8 mouse cellular contexts compared by ENCODE assay signal in the genomic region with DNA sequence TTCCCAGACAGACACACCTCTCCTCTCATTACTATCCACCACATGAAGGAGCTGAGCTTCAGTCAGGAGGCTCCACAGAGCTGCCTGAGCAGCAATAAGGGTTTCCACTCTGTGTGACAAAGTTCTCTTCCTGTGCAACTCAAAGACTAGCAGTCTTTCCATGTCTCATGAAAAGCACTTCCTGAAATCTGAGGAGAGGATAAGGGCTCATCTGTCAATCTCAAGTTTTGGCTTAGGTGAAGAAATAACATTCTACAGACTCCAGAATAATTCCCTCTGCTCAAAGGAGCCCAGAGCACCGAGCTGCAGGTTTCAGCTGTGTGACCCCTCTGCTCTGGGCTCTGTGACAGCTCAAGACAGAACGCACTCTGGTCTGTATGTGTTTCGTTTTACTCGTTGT. TPM values are rescaled to one million over a fixed set of nuclear protein-coding genes. Genes with fewer than 3 reads are reported as not detected.
DNase-seq lines count a peak whose midpoint lies in the region; ATAC-seq and TF ChIP-seq lines count a peak whose summit lies in the region.
"Had no signal": no experiment of that assay in that cellular context is flagged by ENCODE, and none has a peak within 500 bp of the region (broad histone marks: within the 10 kb centered on the region; RNA-seq: fewer than 3 reads in every experiment).

No protein-coding gene starts in this region.

- TF ChIP-seq CTCF in stomach, postnatal 0 days (IDR thresholded peaks at IDR 0.05; ENCODE audit: low read depth), result no peak

- ATAC-seq in megakaryocyte, adult 5-6 weeks (ENCODE audit: poor library complexity, severe bottlenecking), result no peak
- no peak for ATAC-seq in forebrain, embryonic 11.5 days (replicated peaks; ENCODE audit: low FRiP score)
- ATAC-seq in limb, embryonic 15.5 days (ENCODE audit: insufficient number of reproducible peaks, low FRiP score, low TSS enrichment, low read depth), result no peak
- no peak for ATAC-seq in stomach, postnatal 0 days (ENCODE audit: low FRiP score, low TSS enrichment)

- TF ChIP-seq EP300 in stomach, postnatal 0 days (optimal IDR thresholded peaks at IDR 0.05), result no peak

- 69% methylated on average over 4 of the region's 4 CpGs for WGBS in forebrain, embryonic 11.5 days
- 41% methylated on average over 4 of the region's 4 CpGs for WGBS in limb, embryonic 15.5 days
- 39% methylated on average over 4 of the region's 4 CpGs for WGBS in stomach, postnatal 0 days

- H3K9me3 ChIP-seq in megakaryocyte, embryonic 14.5 days, result no peaks in the 10 kb centered on the region
- H3K9me3 ChIP-seq in forebrain, embryonic 11.5 days (ENCODE audit: control insufficient read depth, low read length), result no peaks in the 10 kb centered on the region
- no peaks in the 10 kb centered on the region for H3K9me3 ChIP-seq in limb, embryonic 15.5 days
- no peaks in the 10 kb centered on the region for H3K9me3 ChIP-seq in stomach, postnatal 0 days (ENCODE audit: control insufficient read depth, low read length)

- H3K27ac ChIP-seq in forebrain, embryonic 11.5 days (ENCODE audit: low read depth, low read length), result no peak overlapping the region
- H3K27ac ChIP-seq in limb, embryonic 15.5 days, result peak overlapping the region; percentile 90
- peak overlapping the region; percentile 40; the same call in 1 of the 2 replicates for H3K27ac ChIP-seq in stomach, postnatal 0 days (replicated peaks)

- peaks cover 51% of the 10 kb centered on the region for H3K4me1 ChIP-seq in megakaryocyte, embryonic 14.5 days
- H3K4me1 ChIP-seq in forebrain, embryonic 11.5 days (replicated peaks; ENCODE audit: control insufficient read depth, insufficient read depth, low read length), result peaks cover 12% of the 10 kb centered on the region
- peaks cover 35% of the 10 kb centered on the region for H3K4me1 ChIP-seq in limb, embryonic 15.5 days
- no peaks in the 10 kb centered on the region; the same call in none of the 2 replicates for H3K4me1 ChIP-seq in stomach, postnatal 0 days (replicated peaks; ENCODE audit: control insufficient read depth, insufficient read depth)

- H3K4me3 ChIP-seq in megakaryocyte, embryonic 14.5 days (replicated peaks), result peak overlapping the region; percentile 98
- H3K4me3 ChIP-seq in forebrain, embryonic 11.5 days (ENCODE audit: low read depth, low read length), result peak overlapping the region; percentile 56; the same call in 1 of the 2 replicates
- peak overlapping the region; percentile 94 for H3K4me3 ChIP-seq in limb, embryonic 15.5 days
- peak overlapping the region; percentile 97 for H3K4me3 ChIP-seq in stomach, postnatal 0 days (ENCODE audit: low read depth, low read length)

- no peak for DNase-seq in forebrain, embryonic 11.5 days (ENCODE audit: low spot score)
- DNase-seq in stomach, postnatal 0 days (ENCODE audit: low spot score), result no peak
- DNase-seq in thymus, postnatal 25 days, result no peak
- no peak for DNase-seq in spleen, postnatal 14 days (ENCODE audit: low spot score in 2 of 2)
- DNase-seq: spleen, adult 18-20 months had no signal

- H3K9ac ChIP-seq in forebrain, embryonic 11.5 days (ENCODE audit: low read length), result peak overlapping the region; percentile 95; the same call in 1 of the 2 replicates
- H3K9ac ChIP-seq in limb, embryonic 15.5 days, result peak overlapping the region; percentile 98; the same call in 1 of the 2 replicates
- H3K9ac ChIP-seq in stomach, postnatal 0 days (ENCODE audit: low read length), result no peak overlapping the region

- peak overlapping the region; percentile 96 for H3K4me2 ChIP-seq in forebrain, embryonic 11.5 days (ENCODE audit: low read depth, low read length, severe bottlenecking)
- H3K4me2 ChIP-seq in limb, embryonic 15.5 days, result peak overlapping the region; percentile 92
- H3K4me2 ChIP-seq in stomach, postnatal 0 days (replicated peaks; ENCODE audit: low read depth), result peak overlapping the region; percentile 94

- H3K36me3 ChIP-seq in megakaryocyte, embryonic 14.5 days (replicated peaks; ENCODE audit: low read length), result peaks cover 68% of the 10 kb centered on the region
- no peaks in the 10 kb centered on the region; the same call in 1 of the 2 replicates for H3K36me3 ChIP-seq in forebrain, embryonic 11.5 days (ENCODE audit: control insufficient read depth, insufficient read depth, low read length)
- peaks cover 64% of the 10 kb centered on the region for H3K36me3 ChIP-seq in limb, embryonic 15.5 days
- H3K36me3 ChIP-seq in stomach, postnatal 0 days (ENCODE audit: control insufficient read depth, insufficient read depth, low read length), result peaks cover 15% of the 10 kb centered on the region

- no peaks in the 10 kb centered on the region for H3K27me3 ChIP-seq in megakaryocyte, embryonic 14.5 days (replicated peaks)
- no peaks in the 10 kb centered on the region for H3K27me3 ChIP-seq in forebrain, embryonic 11.5 days (ENCODE audit: control insufficient read depth, insufficient read depth, low read length)
- H3K27me3 ChIP-seq in limb, embryonic 15.5 days, result no peaks in the 10 kb centered on the region
- H3K27me3 ChIP-seq in stomach, postnatal 0 days (ENCODE audit: control insufficient read depth, insufficient read depth, low read length), result no peaks in the 10 kb centered on the region

RNA-seq across cellular contexts. Expression of a gene that starts 1.1 kb away (rescaled TPM):
- polyA plus RNA-seq in megakaryocyte, embryonic 14.5 days (2012; ENCODE audit: insufficient read depth, low replicate concordance), result 5.0 and 11.6 TPM in 2 replicates
- 13.5 and 16.4 TPM in 2 replicates for total RNA-seq in megakaryocyte, adult 5-6 weeks (2015)
- 15.7 and 30.6 TPM in 2 replicates for total RNA-seq in megakaryocyte, adult 5-6 weeks (2017)
- polyA plus RNA-seq in forebrain, embryonic 11.5 days (2014; fragmentation: Nextera tagmentation; extraction: Ambion mirVana), result 25.1 and 26.5 TPM in 2 replicates
- 25.4 and 28.4 TPM in 2 replicates for polyA plus RNA-seq in limb, embryonic 15.5 days (2015; fragmentation: Nextera tagmentation; extraction: Ambion mirVana)
- 7.8 and 8.3 TPM in 2 replicates for polyA plus RNA-seq in stomach, postnatal 0 days (2015; fragmentation: Nextera tagmentation; extraction: Ambion mirVana)

RNA-seq across cellular contexts. Expression of a gene that starts 1.2 kb away (rescaled TPM):
- polyA plus RNA-seq in megakaryocyte, embryonic 14.5 days (2012; ENCODE audit: insufficient read depth, low replicate concordance), result 49.9 and 179 TPM in 2 replicates
- total RNA-seq in megakaryocyte, adult 5-6 weeks (2015), result 19.3 and 19.7 TPM in 2 replicates
- 23.8 and 27.7 TPM in 2 replicates for total RNA-seq in megakaryocyte, adult 5-6 weeks (2017)
- 27.3 and 29.6 TPM in 2 replicates for polyA plus RNA-seq in forebrain, embryonic 11.5 days (2014; fragmentation: Nextera tagmentation; extraction: Ambion mirVana)
- 27.2 and 29.4 TPM in 2 replicates for polyA plus RNA-seq in limb, embryonic 15.5 days (2015; fragmentation: Nextera tagmentation; extraction: Ambion mirVana)
- 10.3 and 11.2 TPM in 2 replicates for polyA plus RNA-seq in stomach, postnatal 0 days (2015; fragmentation: Nextera tagmentation; extraction: Ambion mirVana)

RNA-seq across cellular contexts. Expression of a gene that starts 16.9 kb away (rescaled TPM):
- polyA plus RNA-seq in megakaryocyte, embryonic 14.5 days (2012; ENCODE audit: insufficient read depth, low replicate concordance), result 5.3 and 6.1 TPM in 2 replicates
- total RNA-seq in megakaryocyte, adult 5-6 weeks (2015), result 5.4 and 5.5 TPM in 2 replicates
- 2.2 and 4.7 TPM in 2 replicates for total RNA-seq in megakaryocyte, adult 5-6 weeks (2017)
- 1.8 and 2.0 TPM in 2 replicates for polyA plus RNA-seq in forebrain, embryonic 11.5 days (2014; fragmentation: Nextera tagmentation; extraction: Ambion mirVana)
- 5.6 and 5.9 TPM in 2 replicates for polyA plus RNA-seq in limb, embryonic 15.5 days (2015; fragmentation: Nextera tagmentation; extraction: Ambion mirVana)
- 3.1 and 3.6 TPM in 2 replicates for polyA plus RNA-seq in stomach, postnatal 0 days (2015; fragmentation: Nextera tagmentation; extraction: Ambion mirVana)

RNA-seq across cellular contexts. Expression of a gene that starts 28.3 kb away (rescaled TPM):
- 39.4 and 48.1 TPM in 2 replicates for polyA plus RNA-seq in megakaryocyte, embryonic 14.5 days (2012; ENCODE audit: insufficient read depth, low replicate concordance)
- 11.1 and 13.8 TPM in 2 replicates for total RNA-seq in megakaryocyte, adult 5-6 weeks (2015)
- total RNA-seq in megakaryocyte, adult 5-6 weeks (2017), result 16.3 and 20.2 TPM in 2 replicates
- polyA plus RNA-seq in forebrain, embryonic 11.5 days (2014; fragmentation: Nextera tagmentation; extraction: Ambion mirVana), result 36.0 and 36.6 TPM in 2 replicates
- 30.0 and 33.4 TPM in 2 replicates for polyA plus RNA-seq in limb, embryonic 15.5 days (2015; fragmentation: Nextera tagmentation; extraction: Ambion mirVana)
- 16.1 and 16.7 TPM in 2 replicates for polyA plus RNA-seq in stomach, postnatal 0 days (2015; fragmentation: Nextera tagmentation; extraction: Ambion mirVana)

RNA-seq across cellular contexts. Expression of a gene that starts 40.3 kb away (rescaled TPM):
- not detected in 2 replicates for polyA plus RNA-seq in megakaryocyte, embryonic 14.5 days (2012; ENCODE audit: insufficient read depth, low replicate concordance)
- total RNA-seq in megakaryocyte, adult 5-6 weeks (2015), result 0.09 and 0.11 TPM in 2 replicates
- total RNA-seq in megakaryocyte, adult 5-6 weeks (2017), result not detected in 2 replicates
- polyA plus RNA-seq in forebrain, embryonic 11.5 days (2014; fragmentation: Nextera tagmentation; extraction: Ambion mirVana), result 5.9 and 6.0 TPM in 2 replicates
- 3.5 and 3.9 TPM in 2 replicates for polyA plus RNA-seq in limb, embryonic 15.5 days (2015; fragmentation: Nextera tagmentation; extraction: Ambion mirVana)
- polyA plus RNA-seq in stomach, postnatal 0 days (2015; fragmentation: Nextera tagmentation; extraction: Ambion mirVana), result 0.91 and 0.94 TPM in 2 replicates
